Mouse (Mus musculus) ovary, adult 18-20 months (tissue): ENCODE data around the gene Sclt1.

ENCODE experiments used
- DNase-seq: peaks from one replicate; pipeline ENCODE4 v3.0.0; 2022; ENCODE audit warnings: low spot score, mixed read lengths

Gene Sclt1

DNA sequence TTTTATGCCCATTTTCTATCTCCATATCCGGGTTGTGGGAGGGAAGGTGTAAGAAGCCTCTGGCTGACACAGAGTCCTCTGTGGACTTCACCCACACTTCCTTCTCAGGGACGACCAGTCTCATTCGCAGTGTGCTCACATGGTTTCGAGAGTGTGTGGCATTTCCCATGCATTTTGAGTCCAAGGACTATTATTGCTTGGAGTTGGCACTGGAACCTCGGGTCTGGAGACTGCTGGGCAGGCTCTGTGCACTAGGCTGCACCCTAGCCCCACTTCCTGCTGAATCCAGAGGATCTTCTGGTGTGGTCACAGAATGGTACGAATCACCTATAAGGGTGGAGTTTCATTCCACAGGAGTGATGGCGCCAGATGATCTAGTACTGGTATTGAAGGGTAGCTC is 155.4 kb downstream of the Sclt1 start:
- no peak for DNase-seq

DNA sequence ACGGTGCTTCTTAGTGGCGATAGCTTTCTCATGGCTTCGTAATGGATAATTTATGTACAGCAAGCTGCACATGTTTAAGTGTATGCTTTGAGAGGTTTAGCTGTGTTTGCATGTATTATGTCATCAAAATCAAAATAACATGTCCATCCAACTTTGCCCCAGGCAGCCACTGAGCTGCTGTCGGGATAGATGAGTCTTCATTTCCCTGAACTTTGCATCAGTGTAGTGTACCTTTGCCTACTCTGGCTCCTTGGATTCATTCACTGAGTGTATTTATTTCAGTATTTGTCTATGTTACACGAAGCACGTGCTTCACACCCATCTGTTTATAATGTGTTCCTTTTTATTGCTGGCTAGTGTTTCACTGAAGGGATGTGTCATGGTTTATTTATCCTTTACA is 156.0 kb downstream of the Sclt1 start:
- DNase-seq = no peak

DNA sequence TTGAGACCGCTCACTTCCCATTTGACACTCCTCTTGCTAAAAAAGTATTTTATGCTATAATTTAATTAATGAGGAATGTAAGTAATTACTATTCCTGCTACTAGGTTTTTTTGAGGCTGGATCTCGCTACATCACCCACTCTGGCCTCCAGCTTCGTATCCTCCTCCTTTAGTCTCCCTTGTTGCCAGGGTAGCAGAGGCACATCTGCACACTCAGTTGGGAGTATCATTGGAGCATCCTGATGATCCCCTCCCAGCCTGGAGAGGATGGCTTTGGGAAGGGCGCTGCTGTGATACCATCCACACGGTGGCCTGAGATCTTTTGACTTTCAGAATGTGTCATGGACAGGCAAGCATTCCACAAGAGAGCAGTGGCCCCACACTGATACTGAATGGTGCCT is 156.8 kb downstream of the Sclt1 start:
- no peak for DNase-seq

- DNase-seq = no peak
Observed at GRCm38 (mm10) chr3:41583621-41584020, 158.7 kb downstream of the Sclt1 start.

DNA sequence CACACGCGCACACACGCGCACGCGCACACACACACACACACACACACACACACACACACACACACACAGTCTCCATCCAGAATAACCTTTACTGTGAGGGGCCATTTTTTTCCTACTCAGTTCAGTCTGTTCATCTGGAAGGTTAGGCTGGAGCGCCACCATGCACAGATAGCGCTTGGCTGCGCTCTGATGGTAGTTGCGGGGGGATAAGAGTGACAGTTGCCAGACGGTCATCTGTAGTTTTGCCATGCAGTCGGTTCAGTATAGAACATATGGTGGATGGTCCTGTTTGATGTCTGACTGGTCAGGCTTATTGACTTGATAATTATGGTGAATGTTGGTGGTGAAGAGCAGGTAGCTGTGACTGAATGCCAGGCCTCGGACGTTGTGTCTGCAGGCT is 159.2 kb downstream of the Sclt1 start:
- no peak for DNase-seq

DNA sequence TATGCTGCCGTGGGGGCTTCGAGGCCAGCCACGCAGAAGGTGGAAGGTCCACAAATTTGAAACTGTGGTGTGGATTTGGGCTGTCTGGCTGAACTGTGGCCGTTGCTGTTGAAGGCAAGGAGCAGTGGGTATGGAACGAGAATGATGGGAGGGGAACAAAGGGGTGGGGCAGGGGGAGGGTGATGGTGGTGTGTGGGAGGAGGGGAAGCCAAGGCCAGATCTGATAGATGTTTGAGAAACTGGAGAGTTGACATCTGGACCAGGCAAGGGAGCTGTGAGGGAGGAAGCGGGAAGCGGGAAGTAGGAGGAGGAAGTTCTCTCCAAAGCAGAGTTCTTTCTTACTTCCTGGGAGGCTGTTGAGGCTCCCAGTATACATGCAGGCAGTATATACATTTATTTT is 160.1 kb downstream of the Sclt1 start:
- DNase-seq = no peak

DNA sequence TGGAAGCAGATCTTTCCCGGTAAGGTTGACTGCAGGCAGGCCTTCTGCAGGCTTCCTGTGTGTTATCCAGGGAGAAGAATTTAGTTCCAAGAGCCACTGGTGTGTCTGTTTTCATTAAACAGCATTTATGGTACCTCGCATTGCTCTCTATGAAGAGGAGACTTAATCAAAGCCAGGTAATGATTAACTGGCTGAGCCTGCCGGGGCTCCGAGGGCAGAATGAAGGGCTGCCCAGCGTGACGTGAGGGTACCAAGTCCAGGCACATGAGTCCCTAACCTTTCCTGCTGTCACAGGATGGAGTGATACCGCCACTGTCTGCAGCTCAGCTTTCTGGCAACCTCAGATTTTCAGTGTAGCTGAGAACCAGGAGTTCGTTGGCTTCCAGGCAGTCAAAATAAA is 160.9 kb downstream of the Sclt1 start:
- DNase-seq = no peak

- no peak for DNase-seq
Observed at GRCm38 (mm10) chr3:41580401-41581323, 161.7 kb downstream of the Sclt1 start.

DNA sequence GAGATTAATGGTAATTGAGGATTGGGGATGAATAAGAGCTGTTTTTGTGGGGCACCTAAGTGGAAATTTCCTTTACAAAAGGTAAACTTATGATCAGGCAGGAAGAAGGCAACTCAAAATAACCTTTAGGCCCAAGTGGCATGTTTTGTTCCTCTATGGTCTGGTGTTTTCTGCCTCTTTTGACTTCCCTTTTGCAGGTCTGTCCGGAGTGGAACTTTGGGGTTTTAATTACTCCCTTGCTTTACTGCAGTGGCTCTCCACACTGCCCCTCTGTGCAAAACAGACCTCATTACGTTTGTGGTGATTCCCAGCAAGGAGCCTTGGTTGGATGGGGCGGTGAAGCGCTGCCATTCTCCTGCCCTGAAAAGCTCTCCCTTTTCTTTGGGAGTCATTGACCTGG is 162.4 kb downstream of the Sclt1 start:
- DNase-seq = no peak

DNA sequence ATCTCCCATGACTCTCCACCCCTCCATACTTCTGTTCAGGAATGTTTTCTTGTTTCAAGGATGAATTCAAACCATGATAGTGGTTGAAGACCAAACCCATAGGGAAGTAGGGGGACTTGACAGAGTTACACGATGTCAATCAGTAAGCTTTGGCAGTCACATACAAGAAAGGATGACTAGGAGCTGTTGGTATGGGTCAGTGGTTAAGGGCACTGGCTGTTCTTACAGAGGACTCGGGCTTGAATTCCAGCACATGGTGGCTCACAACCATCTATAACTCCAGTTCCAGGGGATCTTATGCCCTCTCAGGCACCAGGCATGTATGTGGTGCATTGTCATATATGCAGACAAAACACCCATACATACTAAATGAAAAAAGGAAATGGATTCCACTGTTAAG is 165.1 kb downstream of the Sclt1 start:
- DNase-seq = no peak
